Mouse (Mus musculus): Measurements from ENCODE around the gene Slc26a5.

GRCm38 (mm10) chr5:21827643-21828042 lies 37.8 kb downstream of the Slc26a5 start:
- no peak for TF ChIP-seq EP300 (IDR thresholded peaks at IDR 0.05)
- TF ChIP-seq CTCF (IDR thresholded peaks at IDR 0.05), result no peak

Data from lung, postnatal 0 days (tissue).